Mouse (Mus musculus) E14TG2a.4 (cell line): Measurements from ENCODE around the gene Glis3.

Source experiments
- H3K27me3 ChIP-seq: 2 replicates; pipeline ENCODE4 v1.6.1; 2014; ENCODE audit warnings: low read length, control low read depth; ENCODE audit not compliant: insufficient read depth
- H3K36me3 ChIP-seq: 2 replicates; pipeline ENCODE4 v1.6.1; 2014; ENCODE audit warnings: low read length, control low read depth; ENCODE audit not compliant: insufficient read depth
- H3K4me1 ChIP-seq: replicated peaks from 2 replicates; pipeline ENCODE4 v1.6.1; 2014; ENCODE audit warnings: low read depth, low read length, control low read depth
- H3K4me3 ChIP-seq: replicated peaks from 2 replicates; pipeline ENCODE4 v1.5.1; 2014; ENCODE audit warnings: mild to moderate bottlenecking, low read length
- H3K9me3 ChIP-seq: 2 replicates; pipeline ENCODE4 v1.6.1; 2014; ENCODE audit warnings: low read length, control low read depth
- CTCF ChIP-seq: conservative IDR thresholded peaks from 2 replicates; pipeline ENCODE4 v1.5.1; 2014; ENCODE audit warnings: low read length
- NANOG ChIP-seq: IDR thresholded peaks from 2 replicates; pipeline ENCODE4 v1.6.1; 2014; ENCODE audit warnings: borderline replicate concordance, low read length, mixed read lengths
- POU5F1 ChIP-seq: IDR thresholded peaks from 2 replicates; pipeline ENCODE4 v1.6.1; 2014; ENCODE audit warnings: low read length, borderline replicate concordance

Glis3 gene

GRCm38 (mm10) chr19:28283241-28284097 is 396.4 kb downstream of the Glis3 start:
- Histone ChIP-seq H3K4me3 (no peak overlapping the region), H3K36me3 (no peaks in the 10 kb centered on the region), H3K27me3 (no peaks in the 10 kb centered on the region), H3K4me1 (peaks cover 5% of the 10 kb centered on the region), H3K9me3 (no peaks in the 10 kb centered on the region)
- TF ChIP-seq CTCF = no peak
- TF ChIP-seq POU5F1 = no peak
- TF ChIP-seq NANOG = no peak

- Histone ChIP-seq H3K27me3 (no peaks in the 10 kb centered on the region), H3K36me3 (no peaks in the 10 kb centered on the region), H3K4me1 (peaks cover 5% of the 10 kb centered on the region), H3K9me3 (peaks cover 9% of the 10 kb centered on the region), H3K4me3 (no peak overlapping the region)
- TF ChIP-seq CTCF (no peak), POU5F1 (no peak), NANOG (no peak)
These were observed 398.5 kb downstream of the Glis3 start for GRCm38 (mm10) chr19:28281405-28281804.

GRCm38 (mm10) chr19:28277104-28277503 is 402.8 kb downstream of the Glis3 start:
- no peak overlapping the region for H3K4me3 ChIP-seq
- no peaks in the 10 kb centered on the region for H3K27me3 ChIP-seq
- H3K4me1 ChIP-seq = peaks cover 5% of the 10 kb centered on the region
- peaks cover 9% of the 10 kb centered on the region for H3K9me3 ChIP-seq
- no peak for TF ChIP-seq POU5F1
- no peak for TF ChIP-seq NANOG
- TF ChIP-seq CTCF = no peak
- H3K36me3 ChIP-seq = no peaks in the 10 kb centered on the region

- no peak for TF ChIP-seq NANOG
- TF ChIP-seq POU5F1 = no peak
- TF ChIP-seq CTCF = no peak
- Histone ChIP-seq H3K4me3 (no peak overlapping the region), H3K36me3 (no peaks in the 10 kb centered on the region), H3K4me1 (no peaks in the 10 kb centered on the region), H3K9me3 (peaks cover 9% of the 10 kb centered on the region), H3K27me3 (no peaks in the 10 kb centered on the region)
These were observed 405.4 kb downstream of the Glis3 start for GRCm38 (mm10) chr19:28274501-28274900.

- H3K9me3 ChIP-seq = peaks cover 9% of the 10 kb centered on the region
- no peaks in the 10 kb centered on the region for H3K4me1 ChIP-seq
- no peaks in the 10 kb centered on the region for H3K36me3 ChIP-seq
- TF ChIP-seq NANOG = no peak
- TF ChIP-seq POU5F1 = no peak
- TF ChIP-seq CTCF = no peak
- no peaks in the 10 kb centered on the region for H3K27me3 ChIP-seq
- H3K4me3 ChIP-seq = no peak overlapping the region
These were observed 405.9 kb downstream of the Glis3 start for GRCm38 (mm10) chr19:28273946-28274345.

- H3K4me1 ChIP-seq = 0 out of 2 replicates have a peak, but pooled peaks cover 5% of the 10 kb centered on the region
- TF ChIP-seq CTCF (no peak), POU5F1 (no peak), NANOG (no peak)
- H3K27me3 ChIP-seq = 0 out of 2 replicates have a peak, but pooled peaks cover 4% of the 10 kb centered on the region
- no peaks in the 10 kb centered on the region for H3K9me3 ChIP-seq
- no peaks in the 10 kb centered on the region for H3K36me3 ChIP-seq
- H3K4me3 ChIP-seq = no peak overlapping the region
These were observed 413.0 kb downstream of the Glis3 start for GRCm38 (mm10) chr19:28266850-28267249.

- Histone ChIP-seq H3K36me3 (no peaks in the 10 kb centered on the region), H3K9me3 (no peaks in the 10 kb centered on the region), H3K4me3 (no peak overlapping the region), H3K4me1 (0 out of 2 replicates have a peak, but pooled peaks cover 5% of the 10 kb centered on the region), H3K27me3 (0 out of 2 replicates have a peak, but pooled peaks cover 4% of the 10 kb centered on the region)
- TF ChIP-seq NANOG = no peak
- no peak for TF ChIP-seq POU5F1
- TF ChIP-seq CTCF = no peak
These were observed 414.1 kb downstream of the Glis3 start for GRCm38 (mm10) chr19:28265776-28266175.

GRCm38 (mm10) chr19:28258907-28259675 is 420.8 kb downstream of the Glis3 start:
- Histone ChIP-seq H3K4me3 (no peak overlapping the region), H3K4me1 (0 out of 2 replicates have a peak, but pooled peaks cover 5% of the 10 kb centered on the region), H3K36me3 (no peaks in the 10 kb centered on the region), H3K9me3 (no peaks in the 10 kb centered on the region), H3K27me3 (0 out of 2 replicates have a peak, but pooled peaks cover 4% of the 10 kb centered on the region)
- no peak for TF ChIP-seq CTCF
- no peak for TF ChIP-seq POU5F1
- no peak for TF ChIP-seq NANOG
